ENCODE assay signal across 24 mouse cellular contexts in the genomic region with DNA sequence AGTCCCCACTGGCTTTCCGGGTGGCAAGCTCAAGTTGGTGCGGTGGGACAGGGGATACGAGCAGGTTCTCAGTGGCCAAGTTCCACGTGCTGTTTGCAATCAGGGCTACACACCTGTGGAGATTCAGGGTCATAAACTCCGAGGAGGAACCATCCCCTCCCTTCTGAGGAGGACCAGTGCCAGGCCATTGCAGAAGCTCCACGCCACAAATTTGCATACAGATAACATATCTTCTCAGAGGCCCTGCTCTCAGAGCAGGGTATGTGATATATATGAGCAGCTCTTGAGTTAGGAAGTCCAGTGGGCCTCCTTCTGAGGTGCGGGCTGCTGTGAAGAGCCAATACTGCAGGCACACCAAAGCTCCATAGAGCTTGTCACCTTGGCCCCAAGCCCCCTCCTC. TPM values are rescaled to one million over a fixed set of nuclear protein-coding genes. Genes with fewer than 3 reads are reported as not detected.
DNase-seq lines count a peak whose midpoint lies in the region; ATAC-seq lines count a peak whose summit lies in the region.
"Had no signal": no experiment of that assay in that cellular context is flagged by ENCODE, and none has a peak within 500 bp of the region (broad histone marks: within the 10 kb centered on the region; RNA-seq: fewer than 3 reads in every experiment).

No protein-coding gene starts in this region.

- peaks cover 13 to 20% of the 10 kb centered on the region in 2 experiments for H3K4me1 ChIP-seq in heart, embryonic 14.5 days (ENCODE audit: control insufficient read depth in 2 of 2, insufficient read depth in 2 of 2, low read length in 2 of 2)
- no peaks in the 10 kb centered on the region for H3K4me1 ChIP-seq in hindbrain, embryonic 12.5 days
- H3K4me1 ChIP-seq in embryonic facial prominence, embryonic 10.5 days = no peaks in the 10 kb centered on the region
- H3K4me1 ChIP-seq: embryonic facial prominence, embryonic 15.5 days; forebrain, embryonic 10.5 days had no signal

- peak overlapping the region; percentile 21; the same call in 1 of the 2 replicates for H3K9ac ChIP-seq in heart, embryonic 14.5 days (ENCODE audit: low read length)
- no peak overlapping the region for H3K9ac ChIP-seq in hindbrain, embryonic 12.5 days
- H3K9ac ChIP-seq: embryonic facial prominence, embryonic 15.5 days had no signal

- no peak for DNase-seq in heart, adult 11 months
- DNase-seq in A20 (ENCODE audit: low read depth, low spot score) = peak; percentile 71
- no peak for DNase-seq in embryonic facial prominence, embryonic 10.5 days (ENCODE audit: low spot score)
- no peak for DNase-seq in adrenal gland, adult 2 months
- DNase-seq: adrenal gland, adult 8-10 months; adrenal gland, postnatal 36 days; cerebellum, adult 11 months; cerebellum, adult 9-10 months; cerebellum, postnatal 25 days; gastrocnemius, adult 2 months; gastrocnemius, postnatal 25 days; heart, adult 18-20 months; heart, postnatal 36 days had no signal

- H3K27ac ChIP-seq in heart, embryonic 14.5 days (replicated peaks in 1 of 2; ENCODE audit: control insufficient read depth in 1 of 2, insufficient read depth in 1 of 2, low read depth in 2 of 2, low read length in 2 of 2) = no peak overlapping the region
- no peak overlapping the region for H3K27ac ChIP-seq in hindbrain, embryonic 12.5 days
- no peak overlapping the region for H3K27ac ChIP-seq in embryonic facial prominence, embryonic 10.5 days (replicated peaks)
- H3K27ac ChIP-seq: embryonic facial prominence, embryonic 15.5 days; forebrain, embryonic 10.5 days; gastrocnemius, adult 2 months had no signal

- WGBS in heart, embryonic 14.5 days = 57% methylated on average over 7 of the region's 7 CpGs
- WGBS in hindbrain, embryonic 12.5 days = 81% methylated on average over 7 of the region's 7 CpGs
- 84% methylated on average over 7 of the region's 7 CpGs for WGBS in embryonic facial prominence, embryonic 10.5 days

- H3K4me3 ChIP-seq in heart, embryonic 14.5 days (ENCODE audit: control insufficient read depth in 1 of 2, insufficient read depth in 1 of 2, low read depth in 1 of 2, low read length in 2 of 2) = no peak overlapping the region
- H3K4me3 ChIP-seq in hindbrain, embryonic 12.5 days = no peak overlapping the region
- no peak overlapping the region for H3K4me3 ChIP-seq in embryonic facial prominence, embryonic 10.5 days
- H3K4me3 ChIP-seq: embryonic facial prominence, embryonic 15.5 days; erythroblast, embryonic 14.5 days; forebrain, embryonic 10.5 days; gastrocnemius, adult 2 months had no signal

- ATAC-seq in heart, embryonic 14.5 days (ENCODE audit: insufficient number of reproducible peaks, insufficient read depth, low FRiP score, low read depth) = no peak
- ATAC-seq in common myeloid progenitor, adult 5-6 weeks (replicated peaks; ENCODE audit: low read depth, poor library complexity, severe bottlenecking) = 0 out of 2 replicates have a peak, but pooled peaks have one; percentile 30
- 0 out of 2 replicates have a peak, but pooled peaks have one; percentile 22 for ATAC-seq in megakaryocyte, adult 5-6 weeks (ENCODE audit: poor library complexity, severe bottlenecking)
- ATAC-seq in hindbrain, embryonic 12.5 days (ENCODE audit: low FRiP score) = no peak
- ATAC-seq: forebrain, embryonic 14.5 days; hindbrain, embryonic 16.5 days; inflammation-experienced regulatory T-cells, adult 6 months had no signal

- no peak overlapping the region for H3K4me2 ChIP-seq in heart, embryonic 14.5 days (ENCODE audit: low read length)
- no peak overlapping the region for H3K4me2 ChIP-seq in hindbrain, embryonic 12.5 days (replicated peaks)
- H3K4me2 ChIP-seq: embryonic facial prominence, embryonic 15.5 days; heart, embryonic 11.5 days had no signal

- no peaks in the 10 kb centered on the region for H3K9me3 ChIP-seq in heart, embryonic 14.5 days (ENCODE audit: control insufficient read depth, low read length)
- no peaks in the 10 kb centered on the region for H3K9me3 ChIP-seq in hindbrain, embryonic 12.5 days (replicated peaks)
- H3K9me3 ChIP-seq in embryonic facial prominence, embryonic 10.5 days = no peaks in the 10 kb centered on the region
- H3K9me3 ChIP-seq: embryonic facial prominence, embryonic 15.5 days; forebrain, embryonic 10.5 days had no signal

- no peaks in the 10 kb centered on the region for H3K36me3 ChIP-seq in heart, embryonic 14.5 days (ENCODE audit: control insufficient read depth, insufficient read depth, low read length)
- H3K36me3 ChIP-seq in hindbrain, embryonic 12.5 days = no peaks in the 10 kb centered on the region
- no peaks in the 10 kb centered on the region for H3K36me3 ChIP-seq in embryonic facial prominence, embryonic 10.5 days (replicated peaks)
- H3K36me3 ChIP-seq: embryonic facial prominence, embryonic 15.5 days; forebrain, embryonic 10.5 days had no signal

- H3K27me3 ChIP-seq in heart, embryonic 14.5 days (ENCODE audit: control insufficient read depth, insufficient read depth, low read length) = no peaks in the 10 kb centered on the region
- H3K27me3 ChIP-seq in hindbrain, embryonic 12.5 days = peaks cover 24% of the 10 kb centered on the region
- H3K27me3 ChIP-seq in embryonic facial prominence, embryonic 10.5 days (replicated peaks; ENCODE audit: low read depth, poor library complexity, severe bottlenecking) = peaks cover 23% of the 10 kb centered on the region

RNA-seq across cellular contexts. Expression of a gene that starts 15.8 kb away (rescaled TPM):
- polyA plus RNA-seq in heart, embryonic 14.5 days (2014; fragmentation: Nextera tagmentation; extraction: Ambion mirVana) = 8.8 and 10.6 TPM in 2 replicates
- not detected in 2 replicates for total RNA-seq in common myeloid progenitor, adult 5-6 weeks (2017)
- total RNA-seq in megakaryocyte, adult 5-6 weeks (2015) = not detected in 2 replicates
- total RNA-seq in megakaryocyte, adult 5-6 weeks (2017) = not detected in 2 replicates
- 1.0 and 1.1 TPM in 2 replicates for polyA plus RNA-seq in hindbrain, embryonic 12.5 days (2016; fragmentation: Nextera tagmentation; extraction: Ambion mirVana)
- polyA plus RNA-seq in embryonic facial prominence, embryonic 10.5 days (2016; fragmentation: Nextera tagmentation; extraction: Ambion mirVana) = 0.29 and 0.75 TPM in 2 replicates
- 10 to 100 TPM; 37.2 to 48.9 TPM for total RNA-seq in adrenal gland, adult 2 months (2021)
- 6.3 and 8.5 TPM in 2 replicates for polyA plus RNA-seq in adrenal gland, adult 2 months (2012; rRNA removed)
- polyA plus RNA-seq: erythroblast, embryonic 14.5 days; inflammation-experienced regulatory T-cells, adult 6 months had no signal

Comparison
In these comparisons a context has a peak if more than half of its experiments do, and no peak if none do; other contexts are left out.
1. ATAC-seq: peak in common myeloid progenitor, adult 5-6 weeks (single experiment) and megakaryocyte, adult 5-6 weeks (single experiment); none in heart, embryonic 14.5 days (single experiment) and hindbrain, embryonic 12.5 days (single experiment).